Mouse (Mus musculus) thymus, adult 2 months (tissue): ENCODE data around the gene Ddb1.

Experiments used
- CTCF ChIP-seq: fragments of 200-500 bp; IDR thresholded peaks from 2 replicates; pipeline ENCODE4 v1.5.1; 2012; ENCODE audit warnings: mild to moderate bottlenecking, control low read depth, low read length, moderate library complexity, borderline replicate concordance; ENCODE audit not compliant: control insufficient read depth, poor library complexity, insufficient read depth; ENCODE audit errors: extremely low read depth
- POLR2A ChIP-seq: fragments of 200-500 bp; IDR thresholded peaks from 2 replicates; pipeline ENCODE4 v1.6.1; 2012; ENCODE audit warnings: mild to moderate bottlenecking, low read length, control low read depth, moderate library complexity; ENCODE audit not compliant: control insufficient read depth, poor library complexity, insufficient read depth; ENCODE audit errors: extremely low read depth

- TF ChIP-seq CTCF (no peak), POLR2A (no peak)
Measured at GRCm38 (mm10) chr19:10604534-10604933, 593 bp upstream of the Ddb1 start.
